Mouse (Mus musculus) adrenal gland, adult 2 months (tissue): ENCODE results near the gene Pfn1. TPM values are rescaled to one million over a fixed set of nuclear protein-coding genes. Genes with fewer than 3 reads are reported as not detected.
A peak's percentile ranks its signal among the peaks of the same experiment; 100 is the strongest.

Experiments used
- DNase-seq: peaks from one replicate; pipeline ENCODE4 v3.0.0; 2021
- long read RNA-seq: library from polyadenylated mRNA; stranded (forward); transcript quantifications from one replicate; pipeline ENCODE4 v2.0.0, GENCODE M21; 2021
- polyA plus RNA-seq: library from polyadenylated mRNA; depleted of rRNA; stranded (reverse); fragments of >200 nt; gene quantifications from 2 replicates; pipeline ENCODE4 v1.2.3, GENCODE M21; 2012; rRNA removed
- total RNA-seq, 2 experiments: library from RNA; stranded (reverse); gene quantifications; 2 replicates each; pipeline ENCODE4 v1.2.3; 2021

Pfn1 gene
- total RNA-seq: 100 to 1,000 TPM; 833 to 893 TPM
- 2,948 and 4,143 TPM in 2 replicates for polyA plus RNA-seq
- long read RNA-seq, transcript Pfn1-201 (3 exons, 861 nt): major isoform, 542 of 566 reads
- long read RNA-seq, partial matches to known transcripts: 19 of 566 reads
- long read RNA-seq, other reads (novel, unspliced or antisense): 3 of 566 reads

DNA sequence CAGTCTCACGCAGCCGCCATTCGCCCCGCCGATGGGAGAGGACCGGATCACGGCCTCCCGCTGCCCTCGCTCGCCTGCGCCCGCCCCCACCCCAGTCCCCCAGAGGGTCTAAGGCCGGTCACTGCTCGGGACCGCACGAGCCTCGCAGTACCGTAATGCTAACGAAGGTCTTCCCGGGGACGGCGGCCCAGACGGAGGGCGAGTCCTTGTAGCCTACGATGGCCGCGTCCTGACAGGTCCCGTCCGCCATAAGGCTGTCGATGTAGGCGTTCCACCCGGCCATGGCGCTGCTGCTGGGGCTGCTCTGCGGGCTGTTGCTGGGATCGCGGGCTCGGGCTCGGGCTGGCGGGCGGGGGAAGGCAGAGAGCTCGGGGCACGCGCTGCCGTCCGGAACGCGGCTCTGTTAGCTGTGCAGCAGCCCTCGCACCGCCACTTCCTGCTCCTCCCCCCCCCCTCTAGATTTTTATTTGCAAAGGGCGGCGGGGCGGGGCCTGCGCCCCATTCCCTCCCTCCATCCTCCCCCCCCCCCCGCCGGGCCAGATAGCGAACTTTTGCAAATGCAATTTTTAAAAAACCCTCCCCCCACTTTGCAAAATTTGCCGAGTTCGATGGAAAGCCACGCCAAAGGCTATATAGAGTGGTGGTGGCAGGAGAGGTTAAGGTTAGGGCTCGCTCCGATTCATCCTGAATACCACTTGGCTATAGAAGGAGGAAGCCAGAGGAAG lies at the start of gene Pfn1:
Pfn1 (minus strand) TSS at position 447 of the 725 bp plus-strand sequence.
- DNase-seq: peak; percentile 87

- peak; percentile 64 for DNase-seq
Measured at GRCm38 (mm10) chr11:70702781-70703180, 48.3 kb upstream of the Pfn1 start.

GRCm38 (mm10) chr11:70701984-70702733 lies 47.7 kb upstream of the Pfn1 start:
- DNase-seq: no peak

DNA sequence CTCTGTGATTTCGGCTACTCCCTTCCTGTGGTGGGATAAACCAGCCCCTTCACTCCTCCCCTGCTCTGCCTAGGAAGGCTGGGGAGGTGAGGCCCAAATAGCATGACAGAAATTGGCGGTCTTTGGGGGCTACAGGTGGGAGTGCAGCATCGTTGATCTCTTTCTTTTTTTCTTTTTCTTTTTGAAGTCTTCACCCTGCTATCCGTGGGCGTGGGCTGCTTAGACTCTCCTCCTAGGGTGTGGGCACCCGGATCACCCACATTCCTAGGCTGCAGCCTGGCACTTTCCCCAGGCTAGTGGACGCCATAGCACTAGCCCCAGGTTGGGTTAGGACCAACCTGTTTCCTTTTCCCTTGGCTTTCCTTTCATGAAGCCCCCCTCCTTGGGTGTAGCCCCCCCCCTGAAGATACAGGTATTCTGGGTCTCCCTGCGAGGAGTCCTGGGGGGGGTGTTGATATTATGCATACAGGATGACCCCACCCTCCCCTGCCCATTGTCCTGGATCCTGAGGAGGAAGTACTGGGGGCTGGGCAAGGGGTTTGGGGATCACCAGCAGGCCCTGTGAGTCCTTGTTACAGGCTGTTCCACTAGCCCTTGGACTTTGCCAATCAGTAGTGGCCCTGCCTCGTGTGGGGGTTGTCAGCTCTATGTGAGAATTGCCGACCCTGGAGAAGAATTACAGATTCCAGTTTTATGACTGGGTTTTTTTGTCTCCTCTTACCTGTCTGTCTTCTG lies 46.9 kb upstream of the Pfn1 start:
- no peak for DNase-seq

DNA sequence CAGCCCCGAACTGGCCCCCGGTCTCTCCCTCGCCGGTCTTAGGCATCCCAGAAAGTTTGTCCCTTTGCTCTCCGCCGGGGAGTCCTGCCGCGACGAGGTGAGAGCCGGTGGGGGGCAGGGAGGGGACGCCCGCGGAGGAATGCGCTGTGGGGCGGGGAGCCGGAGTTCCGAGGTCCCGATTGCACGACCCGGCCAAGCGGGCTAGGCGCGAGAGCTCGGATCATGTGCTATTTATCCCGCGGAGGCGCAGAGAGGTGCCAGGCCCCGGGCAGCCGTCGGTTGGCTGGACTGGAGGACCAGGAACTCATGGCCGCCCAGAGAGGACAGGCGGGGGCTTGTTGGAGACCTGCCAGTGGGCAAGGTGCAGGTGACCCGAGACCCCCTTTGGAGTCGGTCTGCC lies 46.2 kb upstream of the Pfn1 start:
- peak; percentile 87 for DNase-seq

DNA sequence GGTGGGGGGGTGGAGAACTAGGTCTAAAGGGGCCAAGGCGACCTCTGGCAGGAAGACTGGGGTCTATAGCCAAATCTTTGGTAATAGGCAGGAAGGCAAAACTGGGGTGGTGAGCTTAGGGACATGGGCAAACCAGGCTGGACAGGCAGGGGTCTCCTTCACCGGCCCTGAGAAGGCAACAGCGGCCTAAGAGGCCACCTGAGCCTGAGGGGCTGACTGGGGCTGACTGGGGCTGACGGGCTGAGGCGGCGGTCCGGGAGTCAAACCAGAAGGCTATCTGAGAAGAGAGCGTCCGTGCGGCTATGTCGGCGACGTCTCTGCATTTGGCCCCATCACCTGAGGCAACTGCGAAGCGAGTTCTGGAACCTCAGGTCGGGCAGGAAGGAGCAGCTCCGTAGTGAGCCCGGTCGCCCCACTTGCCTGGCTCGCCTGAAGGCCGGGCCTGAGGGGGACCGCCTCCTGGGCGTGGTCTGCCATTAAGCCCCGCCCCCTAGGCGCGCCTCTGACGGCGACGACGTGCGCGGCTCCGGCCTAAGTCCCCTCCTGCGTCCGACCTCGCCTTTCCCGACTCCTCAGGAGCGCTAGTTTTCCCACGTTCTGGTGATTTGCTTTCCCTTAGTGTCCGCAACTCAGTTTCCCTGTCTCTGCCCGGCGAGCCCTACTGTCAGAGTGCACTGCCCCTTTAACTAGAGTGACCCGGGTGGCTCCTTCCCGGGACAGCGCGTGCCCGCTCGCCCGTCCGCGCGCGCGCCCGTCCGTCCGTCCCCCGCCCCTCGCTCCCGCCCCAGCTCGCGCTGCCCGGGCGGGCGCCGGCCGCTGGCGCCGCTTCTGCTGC lies 45.5 kb upstream of the Pfn1 start, which contains the start of the genes Inca1 and Kif1c:
Inca1 (minus strand) TSS at position 434 of the 835 bp plus-strand sequence.
Kif1c (plus strand) TSS at position 827 of the 835 bp plus-strand sequence.
- DNase-seq: peak; percentile 98

GRCm38 (mm10) chr11:70699051-70699450 lies 44.6 kb upstream of the Pfn1 start:
- DNase-seq: peak; percentile 51

DNA sequence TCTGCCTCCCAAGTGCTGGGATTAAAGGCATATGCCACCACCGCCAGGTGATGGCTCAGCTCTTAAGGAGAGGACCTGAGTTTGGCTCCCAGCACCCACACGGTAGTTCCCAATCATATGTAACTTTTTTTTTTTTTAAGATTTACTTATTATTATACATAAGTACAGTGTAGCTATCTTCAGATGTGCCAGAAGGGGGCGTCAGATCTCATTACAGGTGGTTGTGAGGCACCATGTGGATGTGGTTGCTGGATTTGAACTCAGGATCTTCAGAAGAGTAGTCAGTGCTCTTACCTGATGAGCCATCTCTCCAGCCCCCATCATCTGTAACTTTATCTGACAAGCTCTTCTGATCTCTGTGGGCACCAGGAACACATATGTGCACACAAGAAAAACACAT lies 42.9 kb upstream of the Pfn1 start:
- DNase-seq: no peak

DNA sequence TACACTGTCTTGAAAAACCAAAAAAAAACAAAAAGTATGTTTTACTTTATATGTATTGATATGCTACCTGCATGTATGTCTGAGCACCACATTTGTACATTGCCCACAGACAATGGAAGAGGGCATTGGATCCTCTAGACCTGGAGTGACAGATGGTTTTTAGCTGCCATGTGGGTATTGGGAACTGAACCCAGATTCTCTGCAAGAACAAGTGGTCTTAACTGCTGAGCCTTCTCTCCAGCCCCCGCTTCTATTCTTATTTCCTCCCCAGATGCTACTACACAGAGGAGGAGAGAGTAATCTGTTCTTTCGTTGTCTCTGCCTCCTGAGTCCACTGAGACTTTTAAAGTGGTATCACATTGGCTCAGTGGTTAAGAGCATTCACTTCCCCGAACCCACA lies 39.1 kb upstream of the Pfn1 start:
- DNase-seq: no peak

DNA sequence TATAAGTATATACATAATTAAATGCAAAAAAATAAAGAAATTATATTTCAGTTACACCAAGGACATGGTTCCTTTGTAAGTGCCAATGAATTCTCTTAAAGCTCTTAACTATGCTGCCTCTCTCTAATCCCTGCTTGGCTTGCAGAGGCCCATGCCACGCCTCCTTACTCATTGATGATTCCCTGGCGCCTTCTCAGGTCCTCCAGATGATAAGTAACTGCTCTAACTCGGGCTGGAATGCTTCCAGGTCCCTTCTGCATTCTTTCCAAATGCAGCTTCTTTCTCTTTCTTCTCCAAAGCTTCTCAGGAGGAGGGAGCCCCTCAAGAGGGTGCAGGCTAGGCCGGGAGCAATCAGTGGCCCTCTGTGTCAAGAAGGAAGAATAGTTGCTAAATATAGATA lies 35.1 kb upstream of the Pfn1 start:
- DNase-seq: no peak

DNA sequence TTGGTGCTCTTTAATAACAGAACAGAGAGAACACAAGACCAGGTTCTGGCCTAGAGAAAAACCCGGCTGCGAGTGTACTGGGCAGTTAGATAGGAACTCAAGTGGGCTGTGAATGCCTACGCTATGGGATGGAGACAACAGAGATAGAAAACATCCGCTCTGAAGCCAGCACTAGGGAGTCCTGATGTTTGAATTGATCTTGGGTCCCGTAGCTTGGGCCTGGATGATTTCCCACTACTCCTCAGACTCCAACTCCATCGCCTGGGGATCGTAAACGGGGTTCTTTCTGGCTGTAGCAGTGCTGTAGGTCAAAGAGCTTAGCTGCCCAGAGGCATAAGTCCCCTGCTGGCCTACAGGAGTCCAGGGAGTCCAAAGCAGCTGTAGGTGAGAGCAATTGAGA lies 33.9 kb upstream of the Pfn1 start:
- DNase-seq: peak; percentile 35

DNA sequence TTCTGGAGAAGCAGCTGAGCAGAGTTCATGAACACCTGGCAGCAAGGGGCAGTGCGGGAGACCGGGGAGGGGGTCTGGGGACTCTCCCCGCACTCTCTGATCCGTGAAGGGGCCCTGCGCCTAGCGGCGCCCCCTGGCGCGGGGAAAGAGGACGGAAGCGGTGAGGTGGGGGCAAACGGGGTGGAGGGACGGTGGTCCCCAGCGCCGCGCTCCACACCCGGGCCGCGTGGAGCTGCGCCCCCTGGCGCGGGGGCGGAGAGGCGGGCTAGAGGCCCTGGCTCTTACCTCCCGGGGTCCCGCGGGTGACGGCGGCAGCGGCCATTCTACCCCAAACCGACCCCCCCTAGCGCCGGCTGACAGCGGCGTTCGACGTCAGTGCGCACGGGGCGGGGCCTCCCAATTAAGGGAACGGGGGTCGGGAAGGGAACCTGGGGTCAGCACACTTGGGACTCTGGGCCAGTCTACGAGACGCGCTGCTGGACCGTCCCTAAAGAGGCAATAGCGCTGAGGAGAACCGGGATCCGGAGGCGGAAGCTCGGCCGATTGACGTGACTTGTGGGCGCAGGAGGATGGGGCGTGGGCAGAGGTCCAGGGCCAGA lies 33.3 kb upstream of the Pfn1 start, which contains the start of gene Camta2:
Camta2 (minus strand) TSS at position 505 of the 599 bp plus-strand sequence.
- DNase-seq: peak; percentile 93

DNA sequence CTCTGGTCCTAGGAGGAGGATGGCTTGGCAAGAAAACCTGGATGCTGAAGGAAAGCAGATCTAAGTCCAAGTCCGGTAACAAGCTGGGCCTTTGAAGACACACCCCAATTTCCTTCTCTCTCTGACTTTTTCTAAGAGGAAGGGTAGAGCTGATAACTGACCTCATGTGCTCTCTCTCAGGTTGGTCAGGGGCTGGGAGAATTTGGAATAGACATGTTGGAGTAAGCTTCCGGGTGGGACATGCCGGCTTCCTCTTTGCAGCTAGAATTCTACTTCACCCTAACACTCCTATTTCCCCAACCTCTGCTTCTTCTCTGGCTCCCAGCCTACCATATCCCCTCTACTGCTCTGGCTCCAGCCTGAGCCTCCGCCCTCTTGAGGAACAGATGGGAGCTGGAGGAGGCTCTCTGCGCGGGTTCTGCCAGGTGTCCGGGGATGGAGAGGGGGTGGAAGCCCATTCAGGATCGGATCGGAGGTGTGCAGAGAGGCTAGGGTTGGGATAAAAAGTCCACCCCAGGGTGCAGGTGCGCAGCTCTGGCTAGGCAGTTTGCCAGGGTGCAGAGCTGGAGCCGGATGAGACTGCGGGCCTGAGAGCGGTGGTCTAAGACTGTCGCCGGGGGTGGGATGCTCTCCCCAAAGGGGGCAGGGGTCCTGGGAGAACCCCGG lies 32.6 kb upstream of the Pfn1 start:
- DNase-seq: peak; percentile 53

DNA sequence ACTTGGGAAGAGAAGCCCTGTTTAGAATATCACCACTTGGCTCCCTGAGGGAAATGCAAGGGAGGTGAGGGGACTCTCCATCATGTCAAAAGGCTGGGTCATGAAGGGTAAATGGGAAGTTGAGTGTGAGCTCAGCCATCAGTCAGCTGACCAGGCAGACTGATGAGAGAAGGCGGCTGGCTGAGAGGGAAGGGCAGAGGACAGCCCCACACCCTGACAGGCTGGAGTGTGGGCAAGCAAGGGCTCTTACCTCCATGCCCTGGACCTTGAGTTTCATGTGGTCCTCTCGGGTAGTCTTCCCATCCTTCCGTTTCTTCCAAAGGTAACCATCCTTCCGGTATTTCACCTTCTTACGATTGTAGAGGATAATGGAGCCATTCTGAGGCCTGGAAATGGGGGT lies 29.2 kb upstream of the Pfn1 start:
- DNase-seq: no peak

- DNase-seq: no peak
Measured at GRCm38 (mm10) chr11:70681897-70682581, 27.6 kb upstream of the Pfn1 start.

DNA sequence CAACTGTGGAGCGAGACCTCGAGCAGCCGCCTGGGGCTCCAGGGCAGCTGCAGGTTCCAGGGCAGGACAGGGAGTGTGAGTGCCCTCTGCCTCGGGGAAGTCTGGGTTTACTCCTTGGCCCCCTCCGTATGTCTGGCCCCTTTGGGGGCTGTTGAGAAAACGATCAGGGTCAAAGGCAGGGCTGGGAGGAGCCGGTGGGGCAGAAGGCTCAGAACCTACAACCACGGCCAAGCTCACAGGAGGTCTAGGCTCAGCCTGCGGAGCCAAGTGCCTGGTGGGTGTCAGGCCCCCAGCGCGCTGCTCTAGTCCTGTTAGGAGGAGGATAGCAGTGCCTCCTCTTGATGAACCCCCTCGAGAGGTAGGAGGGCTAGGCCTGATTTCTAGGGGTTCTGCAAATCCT lies 26.7 kb upstream of the Pfn1 start:
- DNase-seq: no peak

GRCm38 (mm10) chr11:70679894-70680293 lies 25.4 kb upstream of the Pfn1 start:
- DNase-seq: no peak

DNA sequence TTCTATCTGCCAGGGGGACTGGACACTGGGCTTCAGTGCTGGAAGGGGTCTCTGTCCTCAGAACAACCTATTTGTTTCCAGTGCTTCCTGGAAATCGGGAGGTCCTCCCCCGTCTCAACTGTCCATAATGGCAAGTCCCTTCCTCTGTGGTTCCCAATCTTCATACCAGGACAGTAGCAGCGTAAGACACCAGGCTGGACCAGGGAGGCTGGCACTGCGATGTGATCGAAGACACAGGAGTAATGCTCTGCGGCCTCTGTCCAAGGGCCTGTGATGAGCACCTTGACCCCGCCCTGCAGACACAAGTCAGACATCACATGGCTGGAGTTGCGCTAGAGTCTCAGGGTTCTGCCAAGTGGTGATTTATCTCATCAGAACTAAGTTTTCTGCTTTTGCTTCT lies 24.9 kb upstream of the Pfn1 start:
- no peak for DNase-seq

GRCm38 (mm10) chr11:70678576-70678975 lies 24.1 kb upstream of the Pfn1 start:
- no peak for DNase-seq

GRCm38 (mm10) chr11:70678092-70678491 lies 23.6 kb upstream of the Pfn1 start:
- DNase-seq: no peak
